Mouse (Mus musculus) lung, adult 2 months (tissue): ENCODE results near the gene Por. TPM values are rescaled to one million over a fixed set of nuclear protein-coding genes. Genes with fewer than 3 reads are reported as not detected.

Source experiments
- DNase-seq: peaks from one replicate; pipeline ENCODE4 v3.0.0; 2022
- H3K4me1 ChIP-seq: fragments of 200-500 bp; 2 replicates; pipeline ENCODE4 v1.6.1; 2011; ENCODE audit warnings: low read length; ENCODE audit not compliant: control insufficient read depth, insufficient read depth
- H3K4me3 ChIP-seq: fragments of 200-500 bp; replicated peaks from 2 replicates; pipeline ENCODE3; 2011; ENCODE audit warnings: low read depth, mild to moderate bottlenecking, control low read depth, low read length; ENCODE audit errors: extremely low read depth
- CTCF ChIP-seq: fragments of 200-500 bp; IDR thresholded peaks from 2 replicates; pipeline ENCODE4 v1.5.1; 2011; ENCODE audit warnings: mild to moderate bottlenecking, low read length, control low read depth; ENCODE audit not compliant: insufficient read depth
- POLR2A ChIP-seq: fragments of 200-500 bp; IDR thresholded peaks from 2 replicates; pipeline ENCODE4 v1.6.1; 2011; ENCODE audit warnings: low read depth, mild to moderate bottlenecking, control low read depth, low read length, borderline replicate concordance; ENCODE audit errors: extremely low read depth
- WGBS: fragments of 180-500 bp; shearing (Covaris S2); methylation state at CpG from one replicate; pipeline ENCODE4 v1.1.7; 2018; 5-methylcytosine and 5-hydroxymethylcytosine counted together
- polyA plus RNA-seq: library from polyadenylated mRNA; depleted of rRNA; stranded (reverse); fragments of >200 nt; gene quantifications from 2 replicates; pipeline ENCODE4 v1.2.3, GENCODE M21; 2012

The Por gene
- polyA plus RNA-seq, 1 experiment: 487 TPM

DNA sequence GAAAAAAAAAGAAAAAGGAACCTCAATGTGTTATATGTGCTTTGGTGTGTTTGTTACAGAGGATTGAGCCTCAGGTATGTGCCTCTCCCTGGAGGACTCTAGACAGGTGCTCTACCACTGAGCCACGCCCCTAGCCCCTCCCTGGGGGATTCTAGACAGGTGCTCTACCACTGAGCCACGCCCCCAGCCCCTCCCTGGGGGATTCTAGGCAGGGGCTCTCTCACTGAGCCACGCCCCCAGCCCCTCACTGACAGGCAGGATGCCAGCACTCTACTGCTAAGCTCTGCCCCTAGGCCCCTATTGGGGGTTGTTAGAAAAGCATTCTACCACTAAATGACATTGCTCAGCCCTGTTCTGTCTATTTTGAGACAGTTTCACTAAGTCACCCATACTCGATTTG, 2.7 kb downstream of the Por start:
- no peak for DNase-seq
- Histone ChIP-seq H3K4me3 (no peak overlapping the region), H3K4me1 (peaks cover 10% of the 10 kb centered on the region)
- 54% methylated on average over 4 of the region's 4 CpGs for WGBS
- TF ChIP-seq CTCF: no peak
- no peak for TF ChIP-seq POLR2A

DNA sequence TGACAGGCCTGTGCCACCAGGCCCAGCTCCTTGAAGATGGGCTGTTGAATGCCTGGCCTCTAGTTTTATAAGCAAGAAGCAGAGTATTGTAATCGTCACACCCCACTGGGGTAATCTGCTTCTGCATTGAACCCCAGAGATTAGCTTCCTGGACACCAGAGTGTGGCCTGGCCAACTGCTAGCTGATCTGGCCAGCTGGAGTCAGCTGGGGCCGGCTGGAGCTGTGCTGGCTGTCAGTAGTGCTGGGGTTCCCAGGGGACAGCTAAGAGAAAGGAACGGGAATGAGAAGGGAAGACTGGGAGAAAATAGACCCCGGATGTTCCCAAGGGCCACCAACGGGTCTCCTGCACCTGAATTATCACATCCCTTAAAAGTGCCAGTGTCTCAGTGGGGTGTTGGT, 3.1 kb downstream of the Por start:
- 57% methylated on average over 5 of the region's 5 CpGs for WGBS
- no peak for DNase-seq
- H3K4me1 ChIP-seq: peaks cover 10% of the 10 kb centered on the region
- TF ChIP-seq POLR2A: no peak
- no peak for TF ChIP-seq CTCF
- H3K4me3 ChIP-seq: no peak overlapping the region

DNA sequence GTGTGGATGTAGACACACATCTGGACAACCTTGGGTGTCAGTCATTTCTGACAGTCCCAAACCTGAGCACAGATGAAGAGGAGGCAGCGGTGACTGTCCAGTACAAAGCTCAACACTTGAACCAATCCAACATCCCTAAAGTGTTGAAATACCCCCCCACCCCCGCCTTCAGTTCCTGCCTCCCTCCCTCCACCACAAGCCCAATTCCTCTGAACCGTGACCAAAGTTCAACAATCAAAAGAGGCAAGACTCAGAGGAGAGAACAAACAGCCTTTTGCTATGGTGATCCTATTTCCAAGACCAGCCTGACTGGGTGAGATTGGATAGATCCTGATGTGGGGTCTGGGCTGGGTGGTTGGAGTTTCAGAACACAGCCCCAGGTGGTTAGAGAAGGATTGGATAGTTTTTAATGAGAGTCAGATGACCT, 4.5 kb downstream of the Por start:
- no peak for TF ChIP-seq CTCF
- TF ChIP-seq POLR2A: no peak
- DNase-seq: no peak
- peaks cover 10% of the 10 kb centered on the region for H3K4me1 ChIP-seq

DNA sequence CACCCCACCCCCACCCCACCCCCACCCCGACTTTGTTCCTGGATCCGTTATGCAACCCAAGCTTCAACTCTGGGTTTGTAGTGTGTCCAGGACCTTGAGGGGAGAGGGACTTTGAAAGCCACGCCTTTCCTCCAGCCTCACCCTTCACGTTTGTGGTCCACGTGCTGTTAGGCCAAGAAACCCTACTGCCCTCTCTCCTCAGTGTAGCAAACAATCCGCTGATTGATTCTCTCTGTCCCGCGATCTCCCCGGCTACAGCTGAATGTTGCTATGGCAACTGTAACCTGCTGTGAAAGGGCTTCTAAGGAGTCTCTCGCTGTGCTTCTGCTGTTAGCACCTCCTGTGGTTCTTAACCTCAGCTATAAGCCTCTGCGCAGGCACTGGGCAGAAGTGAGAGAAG, 5.0 kb downstream of the Por start:
- TF ChIP-seq POLR2A (peak; percentile 39; the same call in 1 of the 2 replicates), CTCF (no peak)
- Histone ChIP-seq H3K4me1 (peaks cover 10% of the 10 kb centered on the region), H3K4me3 (peak overlapping the region; percentile 15)
- DNase-seq: peak; percentile 74
- 4% methylated on average over 11 of the region's 11 CpGs for WGBS

More for the DNA sequence above, 4.5 kb downstream of the Por start:
- 21% methylated on average over 3 of the region's 3 CpGs for WGBS
- no peak overlapping the region for H3K4me3 ChIP-seq

DNA sequence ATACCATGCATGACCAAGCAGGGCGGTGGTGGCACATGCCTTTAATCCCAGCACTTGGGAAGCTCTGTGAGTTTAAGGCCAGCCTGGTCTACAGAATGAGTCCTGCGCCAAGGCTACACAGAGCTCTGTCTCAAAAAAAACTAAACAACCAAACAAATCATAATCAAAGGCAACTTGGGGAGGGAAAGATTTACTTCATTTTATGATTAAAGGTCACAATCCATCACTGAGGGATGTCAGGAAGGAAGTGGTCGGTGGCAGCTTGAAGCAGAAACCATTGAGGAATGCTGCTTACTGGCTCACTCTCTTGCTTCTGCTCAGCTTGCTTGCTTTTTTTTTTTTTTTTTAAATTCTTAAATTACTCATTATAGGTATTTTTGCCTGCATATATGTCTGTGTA, 6.9 kb downstream of the Por start:
- no peak for DNase-seq
- WGBS: 50% methylated on average over 3 of the region's 3 CpGs
- Histone ChIP-seq H3K4me1 (peaks cover 10% of the 10 kb centered on the region), H3K4me3 (no peak overlapping the region)
- TF ChIP-seq POLR2A (no peak), CTCF (no peak)

DNA sequence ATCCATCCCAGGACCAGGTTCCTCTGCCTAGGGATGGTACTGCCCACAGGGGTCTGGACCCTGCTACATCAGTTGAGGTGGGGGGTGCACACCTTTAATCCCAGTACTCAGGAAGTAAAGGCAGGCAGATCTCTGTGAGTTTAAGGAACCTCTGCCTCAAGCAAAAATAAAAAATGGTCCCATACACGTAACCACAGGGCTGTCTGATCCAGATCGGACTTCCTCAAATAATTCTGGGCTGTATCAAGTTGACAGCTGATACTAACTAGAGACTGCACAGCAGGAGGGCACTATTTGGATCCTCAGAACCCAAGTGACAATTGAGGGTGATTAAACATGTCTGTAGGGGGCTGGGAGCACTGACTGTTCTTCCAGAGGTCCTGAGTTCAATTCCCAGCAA, 7.4 kb downstream of the Por start:
- WGBS: 62% methylated on average over 2 of the region's 2 CpGs
- no peak for TF ChIP-seq POLR2A
- no peak for TF ChIP-seq CTCF
- Histone ChIP-seq H3K4me3 (no peak overlapping the region), H3K4me1 (peaks cover 10% of the 10 kb centered on the region)
- no peak for DNase-seq

DNA sequence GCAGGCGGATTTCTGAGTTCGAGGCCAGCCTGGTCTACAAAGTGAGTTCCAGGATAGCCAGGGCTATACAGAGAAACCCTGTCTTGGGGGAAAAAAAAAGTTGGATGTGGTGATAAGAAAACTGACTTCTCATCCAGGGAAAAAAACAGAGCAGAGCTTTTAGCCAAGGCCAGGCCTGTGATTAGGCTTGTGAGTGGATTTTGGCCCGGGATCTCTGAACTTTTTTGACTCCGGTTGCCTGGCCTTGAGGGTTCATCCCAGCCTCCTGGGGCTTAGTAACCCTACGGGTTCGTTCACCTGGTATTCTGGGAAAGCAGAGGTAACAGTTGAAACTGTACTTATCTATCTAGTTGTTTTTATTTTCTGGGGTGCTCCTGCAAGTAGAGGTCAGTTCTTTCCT, 8.6 kb downstream of the Por start:
- H3K4me1 ChIP-seq: peaks cover 10% of the 10 kb centered on the region
- TF ChIP-seq CTCF: no peak
- H3K4me3 ChIP-seq: no peak overlapping the region
- WGBS: 88% methylated on average over 6 of the region's 6 CpGs
- no peak for DNase-seq

DNA sequence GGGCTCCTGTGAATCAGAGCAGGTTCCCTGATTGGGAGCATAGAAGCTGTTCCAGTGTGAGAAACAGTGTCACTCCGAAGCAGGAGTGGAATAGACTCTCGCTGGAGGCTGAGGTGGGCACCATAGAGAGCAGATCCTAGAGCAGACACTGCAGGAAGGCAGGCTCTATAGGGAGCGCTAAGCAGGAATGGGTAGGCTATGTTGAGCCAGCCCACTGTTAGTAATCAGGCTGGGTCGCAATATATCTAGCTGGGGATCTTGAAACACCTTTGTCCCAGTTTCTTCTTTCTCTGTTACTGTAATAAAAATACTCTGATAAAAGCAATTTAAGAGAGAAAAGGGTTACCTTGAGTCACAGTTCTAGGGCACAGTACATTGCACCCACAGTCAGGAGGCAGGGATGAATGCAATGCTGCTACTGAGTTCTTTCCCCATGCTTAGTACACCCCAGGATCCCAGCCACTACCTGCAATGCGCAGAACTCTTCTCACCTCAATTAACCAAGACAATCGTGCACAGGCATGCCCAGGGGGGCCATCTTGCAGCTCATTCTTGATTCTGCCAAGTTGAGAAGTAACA, 11.2 kb downstream of the Por start:
- 84% methylated on average over 6 of the region's 6 CpGs for WGBS
- DNase-seq: no peak
- H3K4me3 ChIP-seq: no peak overlapping the region
- H3K4me1 ChIP-seq: no peaks in the 10 kb centered on the region
- TF ChIP-seq POLR2A: no peak
- TF ChIP-seq CTCF: no peak

DNA sequence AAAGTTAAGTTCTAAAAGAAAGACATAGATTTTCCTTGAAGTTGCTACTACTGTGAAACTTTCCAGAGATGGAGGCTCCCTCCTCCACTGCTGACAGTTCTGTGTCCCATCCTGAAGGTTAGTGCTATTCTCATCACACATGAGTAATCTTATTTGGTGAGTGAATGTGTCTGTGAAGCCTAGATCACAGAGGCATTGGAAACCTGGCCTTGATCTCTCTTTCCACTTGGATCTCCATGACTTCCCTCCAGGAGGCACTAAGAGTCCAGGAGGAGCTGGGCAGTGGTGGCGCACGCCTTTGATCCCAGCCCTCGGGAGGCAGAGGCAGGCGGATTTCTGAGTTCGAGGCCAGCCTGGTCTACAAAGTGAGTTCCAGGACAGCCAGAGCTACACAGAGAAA, 12.2 kb downstream of the Por start:
- H3K4me3 ChIP-seq: no peak overlapping the region
- TF ChIP-seq POLR2A (no peak), CTCF (no peak)
- no peaks in the 10 kb centered on the region for H3K4me1 ChIP-seq
- no peak for DNase-seq
- WGBS: 99% methylated on average over 5 of the region's 5 CpGs

DNA sequence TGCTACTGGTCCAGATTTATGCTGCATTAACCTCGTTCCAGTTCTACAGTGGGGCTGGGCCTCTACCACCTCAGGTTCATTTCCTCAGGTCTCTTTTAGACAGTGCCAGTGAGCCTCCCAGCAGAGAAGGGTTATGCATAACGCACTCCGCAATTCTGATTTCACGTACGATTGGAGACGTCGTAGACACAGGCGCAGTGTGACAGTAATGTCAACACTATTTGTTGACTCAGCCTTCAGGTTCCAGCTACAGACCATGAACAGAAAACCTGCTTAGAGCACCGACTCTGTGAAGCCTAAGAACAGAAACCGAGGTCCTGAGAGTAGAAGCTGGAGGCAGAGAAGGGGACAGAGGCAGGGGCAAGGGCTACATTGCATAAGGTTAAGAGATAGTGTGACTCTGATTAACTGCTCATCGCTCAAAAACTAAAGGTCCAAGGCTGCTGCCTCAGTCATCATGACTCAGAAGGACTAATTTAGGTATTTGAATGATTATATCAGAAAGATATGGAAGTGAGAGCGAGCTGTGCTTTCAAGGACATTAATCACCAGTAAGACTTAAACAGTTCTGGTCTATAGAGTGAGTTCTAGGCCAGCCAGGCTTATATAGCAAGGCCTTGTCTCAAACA, 13.2 kb downstream of the Por start:
- Histone ChIP-seq H3K4me3 (no peak overlapping the region), H3K4me1 (peaks cover 2% of the 10 kb centered on the region; the same call in 1 of the 2 replicates)
- TF ChIP-seq CTCF: no peak
- TF ChIP-seq POLR2A: no peak
- 71% methylated on average over 12 of the region's 12 CpGs for WGBS
- DNase-seq: no peak

DNA sequence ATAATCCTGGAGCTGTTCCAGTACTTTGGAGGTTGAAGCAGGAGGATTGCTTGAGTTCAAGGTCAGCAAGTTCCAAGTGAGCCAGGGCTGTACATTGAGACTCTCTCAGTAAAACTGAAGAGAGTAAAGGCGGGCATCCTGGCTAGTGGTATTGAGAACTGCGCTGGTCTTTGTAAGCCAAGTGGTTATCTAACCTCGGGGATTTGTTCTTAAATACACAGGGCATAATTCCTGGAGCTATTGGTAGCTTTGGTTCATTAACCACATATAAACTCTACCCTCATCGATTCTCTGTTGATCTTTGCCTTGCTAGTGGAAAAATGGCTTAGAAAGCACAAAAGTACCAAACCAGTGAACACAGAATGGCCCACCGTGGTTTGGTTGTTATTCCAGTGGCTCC, 20.6 kb downstream of the Por start:
- peak overlapping the region; percentile 70 for H3K4me3 ChIP-seq
- TF ChIP-seq POLR2A: no peak
- no peak for TF ChIP-seq CTCF
- DNase-seq: no peak

More for the DNA sequence above, 20.6 kb downstream of the Por start:
- WGBS: 67% methylated on average over 5 of the region's 5 CpGs
- peaks cover 19% of the 10 kb centered on the region for H3K4me1 ChIP-seq
